Mouse (Mus musculus): ENCODE results near the gene Cstf2. TPM values are rescaled to one million over a fixed set of nuclear protein-coding genes. Genes with fewer than 3 reads are reported as not detected.
A peak's percentile ranks its signal among the peaks of the same experiment; 100 is the strongest.

Cstf2 gene
- polyA plus RNA-seq (2017; shearing (Covaris generic)): 10 to 100 TPM; 34.3 to 38.4 TPM

DNA sequence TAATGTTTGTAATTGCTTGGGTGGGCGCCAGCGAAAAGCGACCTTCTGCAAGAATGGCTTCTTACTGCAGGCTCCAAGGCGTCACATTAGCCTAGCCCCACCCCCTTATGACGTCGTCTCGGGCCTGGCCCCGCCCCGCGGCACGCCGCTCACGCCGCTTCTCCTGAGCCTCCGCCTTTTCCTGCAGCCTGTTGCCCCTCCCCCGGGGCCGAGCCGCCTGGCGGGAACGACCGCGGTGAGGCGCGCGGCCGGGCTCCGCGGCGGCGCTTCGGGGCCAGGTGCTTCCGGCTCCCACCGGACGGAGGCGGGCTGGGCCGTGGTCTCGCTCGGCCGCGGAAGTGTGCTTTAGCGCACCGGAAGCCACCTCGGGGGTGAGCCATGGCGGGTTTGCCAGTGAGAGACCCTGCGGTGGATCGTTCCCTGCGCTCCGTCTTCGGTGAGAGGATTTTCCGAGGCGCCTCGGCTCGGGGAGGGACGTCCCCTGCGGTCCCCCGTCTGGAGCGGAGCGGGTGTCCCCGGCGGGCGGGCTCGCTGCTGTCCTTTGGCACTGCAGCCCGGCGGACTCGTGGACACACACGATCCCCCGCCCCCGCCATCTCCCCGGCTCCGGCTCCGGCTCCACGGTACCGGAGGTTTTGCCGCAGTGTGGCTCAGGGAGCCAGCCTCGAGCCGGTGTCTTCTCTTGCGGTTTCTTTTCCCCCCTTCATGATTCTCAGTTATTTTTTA is at the start of gene Cstf2:
Cstf2 (plus strand) TSS at position 201 of the 726 bp plus-strand sequence.
- peak; percentile 94 for ATAC-seq

GRCm38 (mm10) chrX:134019005-134019404 is 40.0 kb upstream of the Cstf2 start:
- ATAC-seq: peak; percentile 86

- ATAC-seq: no peak
Observed at GRCm38 (mm10) chrX:134020664-134021063, 38.3 kb upstream of the Cstf2 start.

GRCm38 (mm10) chrX:134048994-134049393 is 10.0 kb upstream of the Cstf2 start:
- no peak for ATAC-seq

- no peak for ATAC-seq
Observed at GRCm38 (mm10) chrX:134056897-134057296, 2.1 kb upstream of the Cstf2 start.

GRCm38 (mm10) chrX:134058040-134058875 is 729 bp upstream of the Cstf2 start:
- ATAC-seq: no peak

GRCm38 (mm10) chrX:134059764-134060163 is 777 bp downstream of the Cstf2 start:
- ATAC-seq: peak; percentile 12

DNA sequence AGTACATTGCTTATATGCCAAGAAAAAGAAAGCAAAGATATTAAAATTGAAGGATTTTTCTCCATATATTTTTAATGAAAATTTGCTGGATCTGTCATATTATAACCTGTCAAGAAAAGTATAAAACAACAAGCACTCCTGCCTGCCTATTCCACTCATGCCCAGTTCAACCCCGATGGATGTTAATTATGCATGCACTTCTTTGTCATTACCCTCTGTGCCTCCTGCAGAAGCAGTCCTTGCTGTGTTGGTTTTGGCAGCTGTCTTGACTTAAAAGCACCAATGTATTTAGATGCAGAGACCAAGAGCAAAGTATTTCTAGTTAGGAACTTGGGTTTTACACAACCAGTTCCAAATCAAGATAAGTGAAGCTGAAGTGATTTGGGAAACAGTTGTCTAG is 26.5 kb downstream of the Cstf2 start:
- no peak for ATAC-seq

DNA sequence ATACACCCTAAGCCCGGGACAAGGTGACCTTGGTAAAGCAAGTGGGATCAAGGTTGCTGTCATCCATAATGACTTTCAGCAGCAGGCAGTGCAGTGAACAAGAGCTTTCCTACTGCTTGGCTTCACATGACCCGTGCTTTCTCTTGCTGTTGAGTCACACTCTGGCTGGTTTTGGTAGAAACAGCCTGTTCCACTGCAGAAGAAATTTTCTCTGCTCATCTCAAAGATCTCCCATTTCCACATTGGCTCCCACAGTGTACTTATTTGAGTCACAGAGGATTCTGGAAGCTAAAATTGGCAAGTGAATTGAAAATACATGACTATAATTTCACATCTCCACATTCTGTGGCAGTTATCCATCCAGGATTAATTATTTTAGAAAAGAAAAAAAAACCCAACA is 43.7 kb downstream of the Cstf2 start:
- ATAC-seq: no peak

DNA sequence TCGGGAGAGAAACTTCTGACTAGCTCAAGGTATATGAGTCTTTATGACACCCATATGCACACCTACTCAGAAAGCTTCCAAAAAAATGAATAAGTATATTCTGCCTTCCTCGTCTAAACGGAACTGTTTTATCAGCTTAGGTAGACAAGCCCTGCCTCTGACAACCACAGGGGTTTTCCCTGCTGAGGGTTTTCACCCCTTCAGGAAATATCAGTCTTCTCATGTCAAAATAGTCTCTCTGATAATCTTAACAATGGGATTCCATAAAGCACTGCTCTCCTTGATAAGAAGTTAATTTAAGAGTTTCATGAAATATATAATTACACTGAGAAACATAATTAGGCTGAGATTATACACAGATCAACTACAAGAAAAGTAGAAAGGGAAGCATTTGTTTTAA is 52.8 kb downstream of the Cstf2 start:
- peak; percentile 86 for ATAC-seq

DNA sequence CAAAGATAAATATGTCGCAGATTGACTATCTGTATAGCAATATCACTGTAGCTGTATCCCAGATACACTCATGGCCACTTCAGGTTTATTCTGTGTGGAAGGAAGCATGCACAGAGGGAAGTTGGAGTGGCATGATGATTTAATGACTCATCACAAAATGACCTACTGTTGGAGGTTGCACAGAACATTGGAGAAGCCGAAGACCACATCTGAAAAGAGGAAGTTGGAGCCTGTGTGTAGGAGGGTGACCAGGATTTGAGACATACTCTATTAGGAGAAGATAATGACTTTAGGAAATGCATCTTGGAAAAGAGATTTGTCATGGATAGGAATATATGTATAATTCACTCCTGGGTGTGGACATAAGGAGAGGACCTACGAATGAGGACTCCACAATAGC is 57.4 kb downstream of the Cstf2 start:
- no peak for ATAC-seq

DNA sequence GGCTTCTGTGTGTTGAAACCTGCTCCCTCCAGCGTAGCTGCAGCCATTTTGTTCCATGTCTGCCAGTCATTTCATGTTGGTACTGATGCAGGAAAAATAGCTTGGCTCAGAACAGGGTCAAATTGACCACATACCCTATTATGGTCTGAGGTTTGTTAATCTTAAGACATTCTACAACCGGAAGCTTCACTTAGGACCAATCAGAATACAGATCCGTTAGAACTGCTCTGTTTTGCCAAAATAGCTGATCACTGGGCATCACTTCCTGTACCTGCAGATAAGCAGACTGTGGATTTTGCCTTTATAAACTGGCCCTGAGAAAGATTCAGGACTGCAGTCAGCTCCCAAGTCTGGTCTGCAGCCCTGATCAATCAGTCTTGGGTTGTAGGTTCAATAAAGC is 69.6 kb downstream of the Cstf2 start:
- ATAC-seq: no peak

- no peak for ATAC-seq
Observed at GRCm38 (mm10) chrX:134132295-134132694, 73.3 kb downstream of the Cstf2 start.

DNA sequence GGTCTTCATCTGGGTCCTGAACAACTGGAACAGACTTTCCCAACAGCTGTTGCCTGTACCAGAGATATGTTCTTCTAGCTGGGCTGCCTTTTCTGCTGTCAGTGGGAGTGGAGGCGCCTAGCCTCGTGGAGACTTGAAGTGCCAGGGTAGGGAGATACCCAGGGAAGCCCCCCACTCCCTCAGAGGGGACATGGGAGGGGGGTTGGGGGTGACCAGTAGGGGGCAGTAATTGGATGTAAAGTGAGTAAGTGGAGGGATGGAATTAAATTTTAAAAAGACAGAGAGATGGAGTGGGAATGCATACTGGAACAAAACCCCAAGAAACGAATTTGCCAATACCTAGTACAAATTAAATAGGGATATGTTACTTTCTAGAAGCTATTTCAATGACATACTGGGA is 74.8 kb downstream of the Cstf2 start:
- no peak for ATAC-seq

Other genes starting within 250 kb of the Cstf2 start
- gene Tnmd, start 208.2 kb upstream of the Cstf2 start, polyA plus RNA-seq (2017; shearing (Covaris generic)): not detected
- 1 to 10 TPM; 2.1 to 3.5 TPM for gene Tspan6, start 160.8 kb upstream of the Cstf2 start, polyA plus RNA-seq (2017; shearing (Covaris generic))
- gene Srpx2, start 150.8 kb upstream of the Cstf2 start, polyA plus RNA-seq (2017; shearing (Covaris generic)): not detected
- gene Sytl4, start 77.4 kb upstream of the Cstf2 start, polyA plus RNA-seq (2017; shearing (Covaris generic)): under 1 TPM; 0.32 to 0.34 TPM
- 1 to 10 TPM in 1 of 2 experiments, under 1 TPM in 1; 0.64 to 1.5 TPM for gene Xkrx, start 102.9 kb downstream of the Cstf2 start, polyA plus RNA-seq (2017; shearing (Covaris generic))
- gene Arl13a, start 128.3 kb downstream of the Cstf2 start, polyA plus RNA-seq (2017; shearing (Covaris generic)): under 1 TPM in 1 of 2 experiments, not detected in 1; 0.19 TPM
- under 1 TPM; 0.45 to 0.99 TPM for gene Nox1, start 162.8 kb downstream of the Cstf2 start, polyA plus RNA-seq (2017; shearing (Covaris generic))
- gene Trmt2b, start 217.8 kb downstream of the Cstf2 start, polyA plus RNA-seq (2017; shearing (Covaris generic)): 10 to 100 TPM; 21.7 to 23.1 TPM
- not detected for gene Tmem35a, start 236.0 kb downstream of the Cstf2 start, polyA plus RNA-seq (2017; shearing (Covaris generic))
- gene Cenpi, start 248.9 kb downstream of the Cstf2 start, polyA plus RNA-seq (2017; shearing (Covaris generic)): 1 to 10 TPM; 6.1 to 6.2 TPM